Mouse (Mus musculus) large intestine, adult 2 months (tissue): Measurements from ENCODE around the gene Clk2. TPM values are rescaled to one million over a fixed set of nuclear protein-coding genes. Genes with fewer than 3 reads are reported as not detected.
"Not testable (repeated sequence)": the region's sequence is repeated elsewhere in the genome, so short reads cannot be mapped to it uniquely, and the experiment has no call there.

Experiments used
- DNase-seq: peaks from one replicate; pipeline ENCODE4 v3.0.0-alpha.2; 2012; ENCODE audit warnings: low read depth, low spot score
- WGBS: fragments of 180-500 bp; shearing (Covaris S2); methylation state at CpG from one replicate; pipeline ENCODE4 v1.1.7; 2018; 5-methylcytosine and 5-hydroxymethylcytosine counted together
- polyA plus RNA-seq: library from polyadenylated mRNA; depleted of rRNA; stranded (reverse); fragments of >200 nt; gene quantifications from 2 replicates; pipeline ENCODE4 v1.2.3, GENCODE M21; 2012; rRNA removed

The Clk2 gene
- polyA plus RNA-seq, 1 experiment: 41.1 TPM

DNA sequence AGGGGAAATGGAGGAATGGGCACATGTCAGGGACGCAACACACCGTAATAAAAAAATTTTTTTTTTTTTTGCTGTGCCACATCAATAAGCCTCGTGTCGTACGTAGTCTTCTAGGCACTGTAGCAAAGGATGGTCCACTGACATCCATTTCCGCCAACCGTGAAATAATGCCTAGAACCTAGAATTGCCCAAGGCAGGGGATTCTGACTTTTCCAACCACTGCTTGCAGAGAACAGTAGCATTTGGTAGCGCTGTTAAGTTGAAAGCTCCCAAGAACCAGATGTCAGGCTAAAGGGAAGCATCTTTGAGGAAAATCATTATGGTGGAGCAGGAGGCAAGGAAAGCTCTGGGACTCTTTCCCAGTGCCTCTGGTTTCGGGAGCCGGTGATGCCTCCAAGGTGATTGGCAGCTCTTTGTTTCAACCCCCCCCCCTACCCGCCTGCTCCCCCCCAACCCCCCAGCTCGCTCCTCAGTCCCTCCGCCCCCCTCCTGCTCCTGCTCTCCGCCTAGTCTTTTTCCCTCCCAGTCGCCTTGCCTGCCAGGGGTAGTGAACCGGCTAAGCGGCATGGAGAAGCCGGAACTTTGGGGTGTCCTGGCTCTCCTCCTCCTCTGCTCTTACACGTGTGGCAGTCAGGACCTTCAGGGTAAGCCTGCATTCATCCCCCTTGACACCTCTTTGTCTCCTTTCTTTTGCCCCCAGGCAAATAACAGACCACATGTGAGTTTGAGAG lies 50.3 kb downstream of the Clk2 start, which contains the start of gene Thbs3:
Gene Thbs3, plus strand, starts transcription at position 500 of the 731 bp plus-strand sequence.
- 3% methylated on average over 19 of the region's 19 CpGs for WGBS
- no peak for DNase-seq

DNA sequence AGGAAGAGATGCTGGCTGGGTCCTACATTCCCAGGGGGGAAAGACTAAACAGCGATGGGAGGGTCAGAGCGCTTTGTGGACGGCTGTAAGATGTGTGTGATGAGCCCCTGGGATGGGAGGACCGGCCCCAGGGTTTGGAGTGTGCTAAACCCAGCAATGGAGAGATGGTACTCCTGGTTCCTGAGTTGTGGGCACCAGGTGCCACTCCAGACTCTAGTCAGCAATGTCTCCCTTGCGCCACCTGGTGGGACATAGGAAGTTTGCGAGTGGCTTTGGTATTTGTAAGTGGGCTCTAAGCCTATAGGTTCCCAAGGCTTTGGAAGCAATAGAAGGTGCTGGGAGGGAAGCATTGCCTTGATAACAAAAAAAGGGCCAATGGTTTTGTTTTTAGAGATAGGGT lies 51.3 kb downstream of the Clk2 start:
- no peak for DNase-seq
- WGBS: under 1% methylated on average over 6 of the region's 6 CpGs

DNA sequence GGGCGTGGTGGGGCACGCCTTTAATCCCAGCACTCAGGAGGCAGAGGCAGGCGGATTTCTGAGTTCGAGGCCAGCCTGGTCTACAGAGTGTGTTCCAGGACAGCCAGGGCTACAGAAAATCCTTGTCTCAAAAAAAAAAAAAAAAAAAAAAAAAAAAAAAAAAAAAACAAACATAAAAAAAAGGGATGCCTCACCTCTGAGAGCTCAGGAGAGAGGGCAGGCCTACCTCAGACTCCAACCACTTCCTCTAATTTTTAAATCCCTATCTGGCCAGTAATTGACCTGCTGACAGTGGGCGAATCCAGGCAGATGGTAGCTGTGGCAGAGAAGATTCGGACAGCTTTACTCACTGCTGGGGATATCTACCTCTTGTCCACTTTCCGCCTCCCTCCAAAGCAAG lies 51.8 kb downstream of the Clk2 start:
- 71% methylated on average over 7 of the region's 7 CpGs for WGBS
- DNase-seq: not testable (repeated sequence)

DNA sequence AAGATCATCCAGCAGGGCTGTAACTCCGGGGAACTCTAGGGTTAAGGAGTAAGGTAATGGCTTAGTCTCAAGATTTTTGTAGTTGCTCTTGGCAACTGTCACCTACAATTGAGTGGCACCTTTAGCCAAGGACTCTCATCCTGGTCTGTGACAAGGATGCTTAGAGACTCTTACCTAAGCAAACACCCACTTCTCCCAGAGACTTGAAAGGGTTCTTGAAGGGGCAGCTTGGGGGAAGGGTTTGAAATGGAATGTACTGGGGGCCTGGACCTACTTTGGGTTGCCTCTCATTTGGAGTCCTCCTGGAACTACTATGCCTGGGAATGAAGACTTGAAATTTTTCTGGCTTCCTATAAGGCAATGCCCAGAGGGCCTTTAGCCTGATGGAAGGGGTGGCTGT lies 53.7 kb downstream of the Clk2 start:
- 93% methylated on average over 1 of the region's 1 CpGs for WGBS
- no peak for DNase-seq

DNA sequence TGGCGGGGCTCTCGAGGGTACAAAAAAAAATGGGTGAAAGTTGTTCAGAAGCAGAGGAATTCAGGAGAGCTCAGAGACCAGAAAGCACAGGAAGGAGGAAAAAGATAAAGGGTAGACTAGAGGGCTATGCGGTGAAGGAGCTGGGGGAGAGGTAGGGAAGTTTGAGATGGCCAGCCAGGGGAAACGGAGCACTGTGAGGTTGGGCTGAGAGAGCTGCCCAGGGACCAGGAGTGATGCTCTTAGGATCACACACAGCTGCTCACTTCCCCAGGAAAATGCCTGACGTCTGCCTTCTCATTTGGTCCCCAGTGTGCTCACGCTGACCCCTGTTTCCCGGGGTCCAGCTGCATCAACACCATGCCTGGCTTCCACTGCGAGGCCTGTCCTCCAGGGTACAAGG lies 55.0 kb downstream of the Clk2 start:
- 60% methylated on average over 8 of the region's 8 CpGs for WGBS

DNA sequence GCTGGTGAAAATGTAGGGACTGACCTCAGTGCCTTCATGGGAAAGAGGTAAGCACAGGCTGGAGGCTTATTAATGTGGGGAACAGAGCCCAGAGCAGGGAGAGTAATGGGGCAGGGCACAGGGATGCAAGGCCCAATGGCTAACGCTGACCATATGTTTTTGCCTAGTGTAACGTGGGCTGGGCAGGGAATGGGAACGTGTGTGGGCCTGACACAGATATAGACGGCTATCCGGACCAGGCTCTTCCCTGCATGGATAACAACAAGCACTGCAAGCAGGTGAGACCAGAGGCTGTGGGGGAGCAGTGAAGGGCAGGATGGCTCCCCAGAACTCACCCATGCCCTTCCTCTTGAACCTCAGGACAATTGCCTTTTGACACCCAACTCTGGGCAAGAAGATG lies 56.6 kb downstream of the Clk2 start:
- DNase-seq: no peak
- 83% methylated on average over 5 of the region's 5 CpGs for WGBS

More for the DNA sequence above, 55.0 kb downstream of the Clk2 start:
- DNase-seq: no peak

DNA sequence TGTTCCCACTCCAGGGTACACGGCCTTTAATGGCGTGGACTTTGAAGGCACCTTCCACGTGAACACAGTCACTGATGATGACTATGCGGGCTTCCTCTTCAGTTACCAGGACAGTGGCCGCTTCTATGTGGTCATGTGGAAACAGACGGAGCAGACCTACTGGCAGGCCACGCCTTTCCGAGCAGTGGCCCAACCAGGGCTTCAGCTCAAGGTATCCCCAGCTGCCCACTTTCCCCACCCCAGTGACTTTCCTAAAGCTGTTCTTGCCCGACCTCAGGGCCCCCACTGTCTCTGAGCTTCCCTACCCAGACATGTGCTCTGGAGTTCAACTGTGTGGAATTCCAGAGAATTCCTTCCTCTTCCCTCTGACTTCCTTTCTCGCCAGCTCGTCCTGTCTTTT lies 60.2 kb downstream of the Clk2 start:
- 81% methylated on average over 11 of the region's 11 CpGs for whole genome bisulfite sequencing
- no peak for DNase-seq

DNA sequence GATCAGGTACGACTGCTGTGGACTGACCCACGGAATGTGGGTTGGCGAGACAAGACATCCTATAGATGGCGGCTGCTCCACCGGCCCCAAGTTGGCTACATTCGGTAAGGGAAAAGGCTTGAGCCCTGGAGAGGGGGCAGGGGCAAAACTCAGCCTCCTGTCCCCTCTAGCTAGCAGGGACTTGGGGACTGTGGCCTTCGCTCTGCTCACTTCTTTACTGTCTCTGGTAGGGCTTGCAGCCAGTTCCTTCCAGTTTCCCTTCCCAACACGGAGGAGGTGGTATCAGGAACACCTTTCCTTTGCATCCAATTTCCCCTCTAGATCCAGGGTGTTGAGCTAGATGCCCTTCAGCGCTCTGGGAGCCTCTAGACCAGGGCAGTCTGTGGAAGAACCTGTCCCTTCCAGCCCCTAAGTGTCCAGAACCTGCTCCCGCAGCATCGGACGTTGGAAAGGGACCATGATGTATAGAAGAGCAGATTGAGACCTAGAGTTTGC lies 60.8 kb downstream of the Clk2 start:
- WGBS: 79% methylated on average over 12 of the region's 12 CpGs
- DNase-seq: no peak

DNA sequence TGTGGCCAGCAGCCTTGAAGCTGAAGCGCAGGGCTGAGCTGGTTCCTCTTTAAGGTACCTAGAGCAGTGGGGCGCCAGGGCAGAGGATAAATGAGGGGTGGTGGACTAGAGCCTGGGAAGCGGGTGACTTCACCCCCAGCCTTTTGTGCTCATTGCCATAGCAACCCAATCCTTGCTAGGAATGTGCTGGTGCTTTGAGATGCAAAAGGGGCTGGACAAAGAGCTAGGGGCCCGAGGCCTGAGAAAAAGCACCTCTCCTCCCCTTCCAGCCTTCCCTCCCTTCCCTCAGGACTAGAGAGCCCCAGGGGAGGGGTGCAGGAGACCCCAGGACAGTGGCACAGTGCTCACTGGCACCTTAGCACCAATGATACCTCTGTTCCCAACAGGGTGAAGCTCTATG lies 61.3 kb downstream of the Clk2 start:
- WGBS: 79% methylated on average over 4 of the region's 4 CpGs
- no peak for DNase-seq

DNA sequence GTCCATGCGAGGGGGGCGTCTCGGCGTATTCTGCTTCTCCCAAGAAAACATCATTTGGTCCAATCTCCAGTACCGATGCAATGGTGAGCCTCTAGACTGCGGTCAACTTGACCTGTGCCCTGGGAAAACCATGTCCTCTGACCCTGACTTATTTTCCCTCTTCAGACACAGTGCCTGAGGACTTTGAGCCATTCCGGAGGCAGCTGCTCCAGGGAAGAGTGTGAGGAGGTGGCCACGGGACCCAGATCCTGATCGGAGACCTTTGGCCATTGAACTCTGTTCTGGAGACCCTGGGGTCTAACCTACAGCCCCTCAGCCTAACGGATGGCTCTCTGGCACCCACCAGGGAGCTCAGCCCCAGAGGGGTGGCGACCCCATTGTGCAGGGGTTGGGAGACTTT lies 61.8 kb downstream of the Clk2 start:
- DNase-seq: no peak
- WGBS: 76% methylated on average over 11 of the region's 11 CpGs

Other genes starting within 250 kb of the Clk2 start
- gene Ash1l, start 214.2 kb upstream of the Clk2 start, polyA plus RNA-seq: 3.8 and 6.5 TPM in 2 replicates
- gene Dap3, start 213.6 kb upstream of the Clk2 start, polyA plus RNA-seq: 44.8 and 46.9 TPM in 2 replicates
- 43.8 and 48.1 TPM in 2 replicates for gene Rusc1, start 71.5 kb upstream of the Clk2 start, polyA plus RNA-seq
- gene Gm43738, start 63.7 kb upstream of the Clk2 start, polyA plus RNA-seq: not detected in 2 replicates
- gene Fdps, start 62.8 kb upstream of the Clk2 start, polyA plus RNA-seq: 160 and 206 TPM in 2 replicates
- gene Pklr, start 28.7 kb upstream of the Clk2 start, polyA plus RNA-seq: 181 and 448 TPM in 2 replicates
- 0.48 and 0.52 TPM in 2 replicates for gene Hcn3, start 4.6 kb upstream of the Clk2 start, polyA plus RNA-seq
- 88.5 and 107 TPM in 2 replicates for gene Scamp3, start 12.7 kb downstream of the Clk2 start, polyA plus RNA-seq
- gene Fam189b, start 18.3 kb downstream of the Clk2 start, polyA plus RNA-seq: 23.0 and 30.1 TPM in 2 replicates
- 88.5 and 99.3 TPM in 2 replicates for gene Gba, start 38.1 kb downstream of the Clk2 start, polyA plus RNA-seq
- 20.8 and 22.8 TPM in 2 replicates for gene Thbs3, start 50.4 kb downstream of the Clk2 start, polyA plus RNA-seq
- 171 and 186 TPM in 2 replicates for gene Mtx1, start 62.3 kb downstream of the Clk2 start, polyA plus RNA-seq
- 0.99 and 1.6 TPM in 2 replicates for gene Muc1, start 64.3 kb downstream of the Clk2 start, polyA plus RNA-seq
- gene Krtcap2, start 81.2 kb downstream of the Clk2 start, polyA plus RNA-seq: 170 and 221 TPM in 2 replicates
- 2.1 TPM in 2 replicates for gene Trim46, start 81.5 kb downstream of the Clk2 start, polyA plus RNA-seq
- gene Dpm3, start 94.6 kb downstream of the Clk2 start, polyA plus RNA-seq: 355 and 356 TPM in 2 replicates
- gene Slc50a1, start 105.8 kb downstream of the Clk2 start, polyA plus RNA-seq: 108 and 123 TPM in 2 replicates
- 78.0 and 93.8 TPM in 2 replicates for gene Efna1, start 116.3 kb downstream of the Clk2 start, polyA plus RNA-seq
- gene Efna3, start 158.2 kb downstream of the Clk2 start, polyA plus RNA-seq: 6.0 and 7.4 TPM in 2 replicates
- gene Efna4, start 173.2 kb downstream of the Clk2 start, polyA plus RNA-seq: 14.5 and 14.6 TPM in 2 replicates
- gene Adam15, start 185.2 kb downstream of the Clk2 start, polyA plus RNA-seq: 59.4 and 68.5 TPM in 2 replicates
- gene Dcst2, start 197.2 kb downstream of the Clk2 start, polyA plus RNA-seq: 0.15 and 0.60 TPM in 2 replicates
- 3.1 and 6.7 TPM in 2 replicates for gene Dcst1, start 200.5 kb downstream of the Clk2 start, polyA plus RNA-seq
- 92.6 and 151 TPM in 2 replicates for gene Zbtb7b, start 230.0 kb downstream of the Clk2 start, polyA plus RNA-seq
- not detected in 2 replicates for gene Lenep, start 238.0 kb downstream of the Clk2 start, polyA plus RNA-seq
- gene Flad1, start 247.1 kb downstream of the Clk2 start, polyA plus RNA-seq: 40.7 and 48.2 TPM in 2 replicates